Mouse (Mus musculus): ENCODE data around the gene Inpp5e. TPM values are rescaled to one million over a fixed set of nuclear protein-coding genes. Genes with fewer than 3 reads are reported as not detected.

Gene Inpp5e
- polyA plus RNA-seq, 1 experiment, result 60.2 TPM

- Histone ChIP-seq H3K4me3 (replicated peaks; ENCODE audit: insufficient read depth, low read depth, low read length) (no peak overlapping the region), H3K4me1 (ENCODE audit: control insufficient read depth, insufficient read depth, low read length) (peaks cover 33% of the 10 kb centered on the region), H3K27me3 (ENCODE audit: control insufficient read depth, insufficient read depth, low read length) (no peaks in the 10 kb centered on the region), H3K27ac (ENCODE audit: insufficient read depth, low read length) (peak overlapping the region; percentile 77)
- DNase-seq, result peak; percentile 48 to 63
- 4% methylated on average over 5 of the region's 5 CpGs for WGBS
- TF ChIP-seq POLR2A (IDR thresholded peaks at IDR 0.05; ENCODE audit: borderline replicate concordance, insufficient read depth, low read length), result no peak
Measured at GRCm38 (mm10) chr2:26410931-26411411, 2.0 kb upstream of the Inpp5e start.

GRCm38 (mm10) chr2:26410091-26410490 lies 1.1 kb upstream of the Inpp5e start:
- DNase-seq, result peak; percentile 60 to 72
- Histone ChIP-seq H3K4me3 (replicated peaks; ENCODE audit: insufficient read depth, low read depth, low read length) (no peak overlapping the region), H3K27me3 (ENCODE audit: control insufficient read depth, insufficient read depth, low read length) (no peaks in the 10 kb centered on the region), H3K4me1 (ENCODE audit: control insufficient read depth, insufficient read depth, low read length) (peaks cover 36% of the 10 kb centered on the region), H3K27ac (ENCODE audit: insufficient read depth, low read length) (peak overlapping the region; percentile 77)
- 6% methylated on average over 5 of the region's 5 CpGs for WGBS
- TF ChIP-seq CTCF (IDR thresholded peaks at IDR 0.05; ENCODE audit: borderline replicate concordance, insufficient read depth, low read depth, low read length), result no peak

- no peak overlapping the region for H3K27ac ChIP-seq (ENCODE audit: insufficient read depth, low read length)
- DNase-seq, result no peak
Measured at GRCm38 (mm10) chr2:26409362-26409761, 359 bp upstream of the Inpp5e start.

GRCm38 (mm10) chr2:26403306-26403705 lies 5.7 kb downstream of the Inpp5e start:
- Histone ChIP-seq H3K27me3 (ENCODE audit: control insufficient read depth, insufficient read depth, low read length) (no peaks in the 10 kb centered on the region), H3K4me3 (replicated peaks; ENCODE audit: insufficient read depth, low read depth, low read length) (no peak overlapping the region), H3K27ac (ENCODE audit: insufficient read depth, low read length) (no peak overlapping the region), H3K4me1 (ENCODE audit: control insufficient read depth, insufficient read depth, low read length) (peaks cover 56% of the 10 kb centered on the region)
- TF ChIP-seq CTCF (IDR thresholded peaks at IDR 0.05; ENCODE audit: borderline replicate concordance, insufficient read depth, low read depth, low read length) (no peak), POLR2A (IDR thresholded peaks at IDR 0.05; ENCODE audit: borderline replicate concordance, insufficient read depth, low read length) (no peak)
- 58% methylated on average over 8 of the region's 8 CpGs for WGBS
- DNase-seq, result no peak

More at GRCm38 (mm10) chr2:26409362-26409761, 359 bp upstream of the Inpp5e start:
- 53% methylated on average over 3 of the region's 3 CpGs for WGBS
- no peak for TF ChIP-seq POLR2A (IDR thresholded peaks at IDR 0.05; ENCODE audit: borderline replicate concordance, insufficient read depth, low read length)
- no peak for TF ChIP-seq CTCF (IDR thresholded peaks at IDR 0.05; ENCODE audit: borderline replicate concordance, insufficient read depth, low read depth, low read length)
- Histone ChIP-seq H3K4me1 (ENCODE audit: control insufficient read depth, insufficient read depth, low read length) (peaks cover 42% of the 10 kb centered on the region), H3K27me3 (ENCODE audit: control insufficient read depth, insufficient read depth, low read length) (no peaks in the 10 kb centered on the region), H3K4me3 (replicated peaks; ENCODE audit: insufficient read depth, low read depth, low read length) (no peak overlapping the region)

- WGBS, result 15% methylated on average over 1 of the region's 1 CpGs
- Histone ChIP-seq H3K27ac (ENCODE audit: insufficient read depth, low read length) (peak overlapping the region; percentile 70), H3K4me3 (replicated peaks; ENCODE audit: insufficient read depth, low read depth, low read length) (no peak overlapping the region), H3K4me1 (ENCODE audit: control insufficient read depth, insufficient read depth, low read length) (peaks cover 48% of the 10 kb centered on the region), H3K27me3 (ENCODE audit: control insufficient read depth, insufficient read depth, low read length) (no peaks in the 10 kb centered on the region)
- peak; percentile 50 to 73 for DNase-seq
- TF ChIP-seq CTCF (IDR thresholded peaks at IDR 0.05; ENCODE audit: borderline replicate concordance, insufficient read depth, low read depth, low read length) (no peak), POLR2A (IDR thresholded peaks at IDR 0.05; ENCODE audit: borderline replicate concordance, insufficient read depth, low read length) (no peak)
Measured at GRCm38 (mm10) chr2:26402265-26402664, 6.7 kb downstream of the Inpp5e start.

- peaks cover 37% of the 10 kb centered on the region for H3K4me1 ChIP-seq (ENCODE audit: control insufficient read depth, insufficient read depth, low read length)
- no peak overlapping the region for H3K4me3 ChIP-seq (replicated peaks; ENCODE audit: insufficient read depth, low read depth, low read length)
- 87% methylated on average over 4 of the region's 4 CpGs for WGBS
- no peaks in the 10 kb centered on the region for H3K27me3 ChIP-seq (ENCODE audit: control insufficient read depth, insufficient read depth, low read length)
- no peak overlapping the region for H3K27ac ChIP-seq (ENCODE audit: insufficient read depth, low read length)
- no peak for TF ChIP-seq CTCF (IDR thresholded peaks at IDR 0.05; ENCODE audit: borderline replicate concordance, insufficient read depth, low read depth, low read length)
- TF ChIP-seq POLR2A (IDR thresholded peaks at IDR 0.05; ENCODE audit: borderline replicate concordance, insufficient read depth, low read length), result no peak
- DNase-seq, result no peak
Measured at GRCm38 (mm10) chr2:26401023-26401422, 8.0 kb downstream of the Inpp5e start.

- TF ChIP-seq CTCF (IDR thresholded peaks at IDR 0.05; ENCODE audit: borderline replicate concordance, insufficient read depth, low read depth, low read length) (no peak), POLR2A (IDR thresholded peaks at IDR 0.05; ENCODE audit: borderline replicate concordance, insufficient read depth, low read length) (no peak)
- 89% methylated on average over 5 of the region's 5 CpGs for WGBS
- Histone ChIP-seq H3K4me1 (ENCODE audit: control insufficient read depth, insufficient read depth, low read length) (peaks cover 34% of the 10 kb centered on the region), H3K27ac (ENCODE audit: insufficient read depth, low read length) (no peak overlapping the region), H3K27me3 (ENCODE audit: control insufficient read depth, insufficient read depth, low read length) (no peaks in the 10 kb centered on the region), H3K4me3 (replicated peaks; ENCODE audit: insufficient read depth, low read depth, low read length) (no peak overlapping the region)
- no peak for DNase-seq
Measured at GRCm38 (mm10) chr2:26400296-26400695, 8.7 kb downstream of the Inpp5e start.

GRCm38 (mm10) chr2:26399647-26400046 lies 9.4 kb downstream of the Inpp5e start:
- no peak overlapping the region for H3K4me3 ChIP-seq (replicated peaks; ENCODE audit: insufficient read depth, low read depth, low read length)
- WGBS, result 38% methylated on average over 5 of the region's 5 CpGs
- no peak for TF ChIP-seq CTCF (IDR thresholded peaks at IDR 0.05; ENCODE audit: borderline replicate concordance, insufficient read depth, low read depth, low read length)
- no peak for TF ChIP-seq POLR2A (IDR thresholded peaks at IDR 0.05; ENCODE audit: borderline replicate concordance, insufficient read depth, low read length)
- no peak for DNase-seq
- H3K27me3 ChIP-seq (ENCODE audit: control insufficient read depth, insufficient read depth, low read length), result no peaks in the 10 kb centered on the region
- H3K4me1 ChIP-seq (ENCODE audit: control insufficient read depth, insufficient read depth, low read length), result peaks cover 29% of the 10 kb centered on the region
- no peak overlapping the region for H3K27ac ChIP-seq (ENCODE audit: insufficient read depth, low read length)
